Mouse (Mus musculus) heart, postnatal 0 days (tissue): ENCODE measurements around the gene Bcas1. TPM values are rescaled to one million over a fixed set of nuclear protein-coding genes. Genes with fewer than 3 reads are reported as not detected.

Experiments
- ATAC-seq: fragments of 200-750 bp; cut with Nextera tagmentation; 2 replicates; pipeline ENCODE4 v1.8.0; 2017; ENCODE audit warnings: low read depth, moderate number of reproducible peaks, moderate library complexity; ENCODE audit not compliant: insufficient read depth
- DNase-seq: peaks from one replicate; pipeline ENCODE4 v3.0.0-alpha.2; 2016; ENCODE audit warnings: low spot score
- H3K27ac ChIP-seq: fragments of 300-500 bp; sonication (generic); 2 replicates; pipeline ENCODE4 v1.5.1; 2014; ENCODE audit warnings: low read depth, mild to moderate bottlenecking
- H3K27me3 ChIP-seq: fragments of 300-500 bp; sonication (generic); 2 replicates; pipeline ENCODE4 v1.6.1; 2014; ENCODE audit warnings: low read length, mixed read lengths; ENCODE audit not compliant: control insufficient read depth, insufficient read depth
- H3K36me3 ChIP-seq: fragments of 300-500 bp; sonication (generic); replicated peaks from 2 replicates; pipeline ENCODE4 v1.6.1; 2014; ENCODE audit warnings: low read length, mixed read lengths; ENCODE audit not compliant: control insufficient read depth, insufficient read depth
- H3K4me1 ChIP-seq: fragments of 300-500 bp; sonication (generic); 2 replicates; pipeline ENCODE4 v1.6.1; 2014; ENCODE audit warnings: antibody characterized with exemption; ENCODE audit not compliant: control insufficient read depth, insufficient read depth
- H3K4me2 ChIP-seq: fragments of 300-500 bp; sonication (generic); 2 replicates; pipeline ENCODE4 v1.6.1; 2014; ENCODE audit warnings: low read depth, mild to moderate bottlenecking, low read length, moderate library complexity
- H3K4me3 ChIP-seq: fragments of 300-500 bp; sonication (generic); 2 replicates; pipeline ENCODE4 v1.5.1; 2014; ENCODE audit warnings: low read depth, low read length
- H3K9ac ChIP-seq: fragments of 300-500 bp; sonication (generic); replicated peaks from 2 replicates; pipeline ENCODE4 v1.6.1; 2014; ENCODE audit warnings: low read depth, low read length, mixed read lengths
- H3K9me3 ChIP-seq: fragments of 300-500 bp; sonication (generic); replicated peaks from 2 replicates; pipeline ENCODE4 v1.6.1; 2016; ENCODE audit warnings: low read length; ENCODE audit not compliant: control insufficient read depth
- CTCF ChIP-seq: IDR thresholded peaks from 2 replicates; pipeline ENCODE4 v1.5.1; 2016; ENCODE audit warnings: antibody characterized with exemption, control low read depth, low read depth
- EP300 ChIP-seq: IDR thresholded peaks from 2 replicates; pipeline ENCODE4 v1.6.1; 2016; ENCODE audit warnings: antibody characterized with exemption, low read depth
- whole genome bisulfite sequencing: fragments of 180-500 bp; shearing (Covaris S2); extraction: QIAGEN DNeasy Blood & Tissue Kit; methylation state at CpG from one replicate; pipeline ENCODE4 v1.1.7; 2014; 5-methylcytosine and 5-hydroxymethylcytosine counted together
- polyA plus RNA-seq: library from polyadenylated mRNA; unstranded; fragments of >200 nt; fragmentation: Nextera tagmentation; extraction: Ambion mirVana; gene quantifications from 2 replicates; pipeline ENCODE4 v1.2.1, GENCODE M21; 2015
- total RNA-seq: library from RNA; depleted of rRNA; stranded (reverse); fragments of >200 nt; gene quantifications from 2 replicates; pipeline ENCODE4 v1.2.3, GENCODE M21; 2014; ENCODE audit warnings: low replicate concordance

Gene Bcas1
- total and polyA plus RNA-seq, 2 experiments from 2014 or later = 0.45 TPM; not detected in 1

GRCm38 (mm10) chr2:170373391-170373790 lies 54.3 kb downstream of the Bcas1 start:
- 91% methylated on average over 10 of the region's 10 CpGs for WGBS
- Histone ChIP-seq H3K9me3 (no peaks in the 10 kb centered on the region), H3K27ac (no peak overlapping the region), H3K4me3 (no peak overlapping the region), H3K27me3 (no peaks in the 10 kb centered on the region), H3K4me2 (no peak overlapping the region), H3K4me1 (no peaks in the 10 kb centered on the region), H3K36me3 (no peaks in the 10 kb centered on the region), H3K9ac (no peak overlapping the region)
- ATAC-seq = no peak
- DNase-seq = no peak
- no peak for TF ChIP-seq CTCF
- TF ChIP-seq EP300 = no peak

- TF ChIP-seq CTCF = no peak
- no peak for TF ChIP-seq EP300
- H3K36me3 ChIP-seq = no peaks in the 10 kb centered on the region
- H3K27ac ChIP-seq = no peak overlapping the region
- no peak overlapping the region for H3K4me3 ChIP-seq
- peaks cover 11% of the 10 kb centered on the region for H3K4me1 ChIP-seq
- no peaks in the 10 kb centered on the region for H3K27me3 ChIP-seq
- ATAC-seq (no peak), DNase-seq (no peak)
- WGBS = 85% methylated on average over 2 of the region's 2 CpGs
- no peak overlapping the region for H3K4me2 ChIP-seq
- no peak overlapping the region for H3K9ac ChIP-seq
- H3K9me3 ChIP-seq = no peaks in the 10 kb centered on the region
Observed at GRCm38 (mm10) chr2:170365676-170366075, 62.0 kb downstream of the Bcas1 start.

- peak overlapping the region; percentile 22; the same call in 1 of the 2 replicates for H3K27ac ChIP-seq
- TF ChIP-seq CTCF (no peak), EP300 (peak; percentile 65)
- 15% methylated on average over 3 of the region's 3 CpGs for WGBS
- H3K9ac ChIP-seq = no peak overlapping the region
- H3K36me3 ChIP-seq = no peaks in the 10 kb centered on the region
- no peaks in the 10 kb centered on the region for H3K9me3 ChIP-seq
- H3K4me2 ChIP-seq = no peak overlapping the region
- H3K27me3 ChIP-seq = no peaks in the 10 kb centered on the region
- DNase-seq (peak; percentile 33), ATAC-seq (peak; percentile 67; the same call in 1 of the 2 replicates)
- peaks cover 11% of the 10 kb centered on the region for H3K4me1 ChIP-seq
- H3K4me3 ChIP-seq = no peak overlapping the region
Observed at GRCm38 (mm10) chr2:170365271-170365670, 62.4 kb downstream of the Bcas1 start.

GRCm38 (mm10) chr2:170356667-170357374 lies 70.8 kb downstream of the Bcas1 start:
- 43% methylated on average over 16 of the region's 16 CpGs for WGBS
- Histone ChIP-seq H3K27me3 (no peaks in the 10 kb centered on the region), H3K4me3 (no peak overlapping the region), H3K9ac (no peak overlapping the region), H3K27ac (no peak overlapping the region), H3K4me1 (no peaks in the 10 kb centered on the region), H3K36me3 (no peaks in the 10 kb centered on the region), H3K4me2 (no peak overlapping the region), H3K9me3 (no peaks in the 10 kb centered on the region)
- DNase-seq = no peak
- ATAC-seq = no peak
- TF ChIP-seq CTCF (peak; percentile 8; the same call in 1 of the 2 replicates), EP300 (no peak)

- 9% methylated on average over 10 of the region's 10 CpGs for WGBS
- TF ChIP-seq CTCF (peak; percentile 92), EP300 (no peak)
Observed at GRCm38 (mm10) chr2:170354963-170355367, 72.7 kb downstream of the Bcas1 start.

GRCm38 (mm10) chr2:170352273-170352672 lies 75.4 kb downstream of the Bcas1 start:
- H3K4me2 ChIP-seq = no peak overlapping the region
- ATAC-seq = no peak
- no peaks in the 10 kb centered on the region for H3K9me3 ChIP-seq
- no peak overlapping the region for H3K4me3 ChIP-seq
- no peak overlapping the region for H3K9ac ChIP-seq
- H3K4me1 ChIP-seq = no peaks in the 10 kb centered on the region
- no peak overlapping the region for H3K27ac ChIP-seq
- no peaks in the 10 kb centered on the region for H3K27me3 ChIP-seq
- WGBS = 91% methylated on average over 4 of the region's 4 CpGs
- no peaks in the 10 kb centered on the region for H3K36me3 ChIP-seq
- TF ChIP-seq EP300 (no peak), CTCF (no peak)
- no peak for DNase-seq

More at GRCm38 (mm10) chr2:170354963-170355367, 72.7 kb downstream of the Bcas1 start:
- Histone ChIP-seq H3K36me3 (no peaks in the 10 kb centered on the region), H3K27ac (no peak overlapping the region), H3K4me1 (no peaks in the 10 kb centered on the region), H3K4me3 (no peak overlapping the region), H3K27me3 (no peaks in the 10 kb centered on the region), H3K4me2 (peak overlapping the region; percentile 45), H3K9me3 (no peaks in the 10 kb centered on the region), H3K9ac (no peak overlapping the region)
- DNase-seq (peak; percentile 80), ATAC-seq (peak; percentile 45; the same call in 1 of the 2 replicates)
